Mouse (Mus musculus): ENCODE data around the gene Ikzf1.

Gene Ikzf1

DNA sequence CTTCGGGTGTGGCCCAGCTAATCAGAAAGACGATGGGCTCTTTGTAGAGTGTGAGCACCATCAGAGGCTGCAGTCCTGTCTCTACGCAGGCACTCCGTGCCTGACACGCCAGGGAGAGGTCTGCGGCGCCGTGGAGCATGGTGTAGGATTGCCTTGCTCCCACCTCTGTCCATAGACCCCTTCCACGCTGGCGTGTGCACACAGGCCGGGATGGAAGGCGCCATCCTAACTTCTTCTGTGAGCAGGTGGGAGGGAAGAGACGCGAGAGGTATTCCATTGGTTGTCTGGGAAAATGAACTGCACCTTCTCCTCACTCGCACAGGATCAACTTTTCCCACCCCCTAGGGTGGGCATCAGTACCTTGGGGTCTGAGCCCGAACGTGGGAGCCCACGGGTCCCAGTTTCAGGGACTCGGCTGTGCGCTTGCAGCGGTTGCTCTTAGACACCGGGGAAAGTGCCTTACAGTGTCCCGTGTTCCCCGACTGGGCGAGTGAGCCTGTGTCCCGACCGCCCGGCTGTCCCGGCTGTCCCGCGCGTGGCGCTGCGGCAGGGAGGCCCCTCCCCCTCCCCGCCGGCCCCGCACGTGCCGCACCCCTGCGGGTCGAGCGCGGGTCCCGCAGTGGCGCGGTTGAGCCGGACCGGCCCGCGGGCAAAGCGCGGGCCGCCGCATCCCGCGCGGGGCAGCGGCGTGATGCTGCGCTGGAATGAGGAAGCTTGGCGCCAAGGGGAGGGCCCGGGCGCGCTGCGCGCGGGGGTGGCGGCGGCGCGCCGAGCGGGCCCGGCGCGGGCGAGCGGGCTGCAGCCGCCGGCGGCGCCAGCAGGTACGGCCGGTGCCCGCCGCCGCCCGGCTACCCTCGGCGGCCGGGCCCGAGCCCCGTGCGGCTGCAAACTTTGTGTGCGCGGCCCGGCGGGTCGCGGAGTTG lies at the start of gene Ikzf1:
Ikzf1 (plus strand) TSS at position 74 of the 923 bp plus-strand sequence.
- DNase-seq = peak; percentile 84

DNA sequence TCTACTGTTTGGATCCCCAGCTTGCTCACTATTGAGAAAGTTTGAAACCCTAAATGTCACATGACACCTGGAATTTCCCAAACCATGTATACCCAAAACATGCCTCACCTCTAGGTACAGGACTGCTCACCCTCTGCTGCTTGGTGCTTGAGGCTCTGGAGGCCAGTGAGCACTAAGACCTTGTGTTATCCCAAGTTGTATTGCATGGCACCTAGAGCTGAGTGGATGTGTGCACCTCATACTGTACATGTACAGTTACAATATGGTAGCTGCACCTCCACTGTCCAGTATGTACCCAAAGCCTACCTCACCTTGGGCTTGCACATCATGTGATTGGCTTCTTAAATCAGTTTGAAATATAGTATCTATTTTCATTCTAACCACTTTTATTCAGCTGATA lies 40.5 kb upstream of the Ikzf1 start:
- no peak for DNase-seq

DNA sequence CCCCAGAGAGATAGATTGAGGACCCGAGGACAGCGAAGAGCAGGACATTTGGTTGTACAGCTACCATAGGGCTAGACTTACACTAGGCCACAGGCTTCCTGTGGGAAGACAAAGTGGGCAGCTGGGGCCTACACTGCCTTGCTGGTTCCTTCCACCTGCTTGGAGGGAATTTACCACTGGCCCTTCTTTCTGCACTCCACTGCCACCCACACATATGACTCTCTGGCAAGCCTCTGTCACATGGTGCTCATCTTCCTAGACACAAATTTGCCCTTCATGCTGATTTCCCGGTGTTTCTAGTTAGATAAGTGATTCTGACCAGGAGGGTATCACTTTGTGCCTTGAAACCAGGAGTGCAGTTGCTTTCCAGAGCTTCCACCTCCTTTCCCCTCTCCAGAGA lies 28.4 kb upstream of the Ikzf1 start:
- no peak for DNase-seq

DNA sequence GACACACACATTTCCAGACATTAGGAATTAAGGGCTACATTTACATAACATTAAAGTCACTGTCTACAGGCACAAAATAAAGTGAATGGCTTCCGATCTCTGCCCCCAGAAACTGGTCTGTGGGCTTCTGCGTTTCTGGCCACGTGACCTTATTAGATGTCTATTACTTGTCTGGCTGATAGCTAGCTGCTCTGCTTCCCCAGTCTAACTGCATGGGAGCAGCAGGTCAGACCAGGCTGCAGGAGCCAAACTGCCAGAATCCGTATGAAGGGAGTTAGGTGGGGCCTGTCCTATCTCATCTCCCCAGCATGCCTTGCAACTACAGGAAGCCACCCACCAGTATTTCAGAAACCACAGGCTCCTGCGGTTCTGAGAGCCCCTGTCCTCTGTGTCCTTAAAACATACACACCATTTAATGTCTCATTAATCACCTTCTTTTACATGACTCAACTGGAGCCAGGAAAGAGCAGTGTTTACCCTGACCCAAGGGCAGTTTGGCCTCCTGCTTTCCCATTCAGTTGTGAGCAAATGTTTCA lies 27.7 kb upstream of the Ikzf1 start:
- peak; percentile 73 for DNase-seq

DNA sequence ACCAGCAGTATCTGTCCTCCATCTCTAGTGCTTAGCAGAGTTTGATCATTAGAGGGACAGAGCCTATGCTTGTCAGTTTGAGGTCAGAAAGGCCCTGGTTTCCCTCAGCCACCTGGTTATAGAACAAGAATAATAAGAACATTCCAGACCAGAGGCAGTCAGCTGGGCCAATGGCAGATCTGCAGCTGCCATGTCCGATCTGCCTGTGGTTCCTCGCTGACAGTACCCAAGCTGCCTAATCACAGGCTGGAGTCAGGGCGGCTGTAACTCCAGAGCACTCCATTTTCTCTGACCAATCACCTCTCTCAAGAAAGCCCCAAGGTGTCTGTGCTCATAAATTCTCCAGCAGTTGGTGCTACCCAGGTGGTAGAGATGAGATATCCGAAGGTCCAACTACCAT lies 27.2 kb upstream of the Ikzf1 start:
- DNase-seq = no peak

DNA sequence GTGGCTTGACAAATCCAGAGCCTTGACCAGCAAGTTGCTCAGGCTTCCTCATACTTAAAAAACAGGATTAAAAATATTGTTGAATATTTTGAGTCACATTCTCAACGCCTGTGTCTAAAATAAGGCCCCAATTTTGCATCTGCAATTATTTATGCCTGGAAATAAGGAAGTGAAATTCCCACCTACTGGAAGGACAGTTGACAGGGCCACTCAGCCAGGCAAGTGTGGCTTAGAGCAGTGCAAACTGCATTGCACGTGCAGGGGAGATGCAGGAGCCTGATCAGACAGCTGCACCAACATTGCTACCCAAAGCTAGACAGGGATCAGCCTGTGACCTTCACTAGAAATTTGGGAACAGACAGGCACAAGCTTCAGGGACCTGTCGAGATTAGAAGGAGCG lies 26.0 kb upstream of the Ikzf1 start:
- no peak for DNase-seq

DNA sequence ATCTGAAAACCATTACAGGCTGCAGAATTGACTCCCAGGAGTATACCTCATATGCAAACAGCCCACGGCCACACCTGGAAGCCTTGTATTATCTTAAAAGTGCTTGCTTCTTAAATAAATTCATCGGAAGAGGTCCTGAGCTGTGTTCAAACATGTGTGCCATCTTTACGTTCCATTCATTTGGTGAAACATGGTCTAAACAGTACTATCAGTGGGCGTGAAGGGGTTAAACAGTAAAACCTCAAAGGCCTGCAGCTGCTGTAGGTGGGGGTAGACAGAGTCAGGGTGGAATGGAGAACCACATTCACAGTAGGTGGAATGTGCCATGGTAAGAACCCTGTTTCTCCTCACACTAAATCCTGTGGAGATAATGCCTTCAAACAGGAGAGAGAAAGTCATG lies 24.2 kb upstream of the Ikzf1 start:
- DNase-seq = no peak

DNA sequence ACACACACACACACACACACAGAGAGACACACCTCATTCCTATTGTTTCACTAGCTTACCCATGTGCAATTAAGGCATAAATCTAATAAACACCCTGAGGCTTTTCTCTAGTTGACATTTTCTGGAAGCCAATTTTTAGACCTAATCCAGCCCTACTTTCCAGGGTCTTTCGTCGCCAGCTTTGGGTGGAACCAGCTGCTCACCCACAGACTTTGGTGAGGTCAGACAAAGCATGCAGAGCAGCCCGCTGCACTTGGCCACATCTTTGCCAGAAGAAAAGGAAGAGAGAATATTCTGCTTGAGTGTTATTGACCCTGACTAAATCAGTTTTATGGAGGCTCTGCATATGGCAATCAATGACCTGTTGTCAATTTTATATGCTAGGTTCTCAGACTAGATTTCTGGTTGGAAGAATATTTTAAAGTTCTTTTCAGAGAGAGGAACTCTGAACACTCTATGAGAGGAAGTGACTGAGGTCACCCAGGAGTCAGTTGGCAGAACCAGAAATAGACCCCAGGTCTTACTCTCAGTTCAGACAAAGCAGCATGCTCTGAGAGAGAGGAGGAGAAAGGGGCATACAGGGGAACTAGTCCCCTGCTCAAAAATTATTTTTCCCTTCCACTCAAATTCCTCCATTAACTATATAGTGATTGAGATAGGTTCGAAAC lies 17.4 kb upstream of the Ikzf1 start:
- no peak for DNase-seq

DNA sequence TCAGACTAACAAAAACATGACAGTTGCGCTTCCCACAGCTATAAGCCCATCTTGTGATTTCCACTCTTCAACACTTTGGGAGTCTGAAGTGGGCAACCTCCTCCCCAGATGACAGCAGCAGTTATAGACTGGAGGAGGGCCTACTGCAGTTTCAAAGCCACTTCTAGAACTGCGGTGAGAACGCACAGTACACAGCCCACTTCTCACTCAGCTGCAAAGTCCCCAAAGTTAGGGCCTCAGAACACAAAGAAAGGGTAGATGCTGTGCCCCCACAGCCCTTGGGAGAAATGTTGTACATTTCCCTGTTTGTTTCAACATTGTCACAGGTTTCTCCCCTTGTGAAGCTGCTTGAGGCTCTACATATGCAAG lies 16.9 kb upstream of the Ikzf1 start:
- DNase-seq = no peak

DNA sequence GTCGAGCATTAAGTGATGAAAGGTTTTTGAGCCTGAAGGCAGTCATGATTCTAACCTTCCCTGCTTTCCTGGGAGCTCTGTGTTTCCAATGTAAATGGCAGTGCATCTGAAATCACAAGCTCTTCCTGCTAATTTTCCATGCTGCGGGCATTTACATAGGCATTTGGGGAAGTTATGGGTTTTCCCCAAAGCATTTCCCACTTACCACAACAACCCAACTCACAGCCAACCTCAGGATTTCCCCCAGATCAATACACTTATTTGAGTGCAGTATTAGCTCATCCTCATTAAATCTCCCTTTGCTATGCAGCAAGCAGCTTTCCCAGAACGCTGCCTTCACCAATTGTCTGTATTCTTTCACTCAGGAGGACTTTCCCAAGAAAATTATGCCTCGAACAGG lies 11.8 kb upstream of the Ikzf1 start:
- DNase-seq = no peak

DNA sequence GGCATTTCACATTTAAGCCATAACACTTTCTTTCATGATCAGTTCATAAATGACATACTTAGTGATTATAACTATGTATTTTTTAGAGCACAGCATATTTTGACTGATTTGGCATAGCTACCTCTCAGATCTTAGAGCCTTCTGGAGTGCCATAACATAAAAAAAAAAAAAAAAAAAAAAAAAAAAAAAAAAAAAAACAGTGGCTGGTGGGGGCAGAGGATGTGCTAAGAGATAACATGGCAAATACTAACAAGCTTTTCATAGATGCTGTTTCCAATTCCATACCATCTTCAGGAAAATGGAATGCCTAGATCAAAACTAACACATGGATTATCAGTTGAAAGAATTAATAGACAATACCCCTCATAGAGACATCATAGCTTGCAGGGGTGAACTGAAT lies 9.7 kb upstream of the Ikzf1 start:
- DNase-seq = no peak

DNA sequence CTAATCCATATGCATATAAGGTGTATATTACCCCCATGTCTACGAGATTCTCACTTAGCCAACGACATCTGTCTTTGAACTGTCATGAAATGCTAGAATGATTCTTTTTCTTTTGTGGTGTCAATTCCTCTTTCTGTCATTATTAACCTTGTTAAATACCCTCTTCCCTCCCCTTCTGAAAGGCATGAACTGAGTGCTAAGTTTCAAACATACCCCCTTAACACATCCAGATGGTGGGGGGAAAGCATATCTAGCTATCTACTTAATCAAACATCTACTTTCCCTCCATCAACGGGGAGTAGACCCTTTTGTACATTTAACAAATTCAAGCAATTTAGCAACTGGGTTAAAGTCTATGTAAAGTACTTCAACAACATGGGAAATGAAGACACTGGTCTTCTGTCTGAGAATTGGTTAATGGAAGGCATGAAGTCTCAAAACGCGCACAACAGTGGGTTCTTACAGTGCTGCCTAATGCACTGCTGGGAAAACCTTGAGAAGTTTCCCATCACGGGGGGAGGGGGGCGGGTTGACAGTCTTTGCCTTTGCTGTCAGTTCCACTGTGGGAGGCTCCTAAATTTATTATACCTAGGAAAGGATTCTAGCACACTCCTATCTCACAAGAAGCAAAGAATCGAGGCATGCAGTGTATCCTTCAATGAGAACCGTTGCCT lies 8.6 kb upstream of the Ikzf1 start:
- no peak for DNase-seq

DNA sequence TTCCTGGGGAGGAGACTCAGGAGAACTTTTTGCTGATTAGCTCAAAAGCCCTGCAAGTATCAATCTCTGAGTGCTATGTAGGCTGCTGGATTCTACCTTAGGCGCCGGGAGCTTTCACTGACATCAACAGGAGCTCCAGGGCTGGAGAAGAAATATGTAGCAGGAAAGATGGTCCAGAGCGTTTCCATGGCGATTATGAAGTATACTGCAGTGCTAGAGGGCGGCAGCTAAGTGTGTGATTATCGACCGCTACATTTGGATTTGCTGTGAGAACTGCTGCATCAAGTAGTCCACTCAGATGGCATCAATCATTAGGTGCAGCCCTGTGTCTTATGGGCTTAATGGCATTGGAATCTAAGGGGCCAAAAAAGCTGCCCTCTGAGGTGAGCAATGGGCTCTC lies 7.6 kb upstream of the Ikzf1 start:
- DNase-seq = no peak

DNA sequence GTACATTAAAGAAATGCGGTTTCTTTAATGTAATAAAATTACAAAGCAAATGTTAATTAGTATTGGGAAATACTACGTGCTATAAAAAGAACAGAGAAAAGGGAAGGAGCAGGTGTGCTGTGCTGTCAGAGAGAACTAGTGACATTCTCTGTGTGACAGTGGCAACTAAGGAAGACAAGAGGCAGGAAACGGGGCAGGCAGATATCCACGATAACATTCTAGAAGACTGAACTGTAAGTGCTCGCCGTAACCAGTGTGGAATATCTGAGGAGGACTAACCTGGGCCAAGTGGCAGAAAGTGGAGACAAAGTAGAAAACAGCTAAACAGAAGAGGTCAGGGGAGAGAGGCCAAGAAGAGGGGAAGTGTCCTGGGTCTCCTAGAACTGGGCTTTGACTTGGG lies 5.8 kb upstream of the Ikzf1 start:
- DNase-seq = no peak

DNA sequence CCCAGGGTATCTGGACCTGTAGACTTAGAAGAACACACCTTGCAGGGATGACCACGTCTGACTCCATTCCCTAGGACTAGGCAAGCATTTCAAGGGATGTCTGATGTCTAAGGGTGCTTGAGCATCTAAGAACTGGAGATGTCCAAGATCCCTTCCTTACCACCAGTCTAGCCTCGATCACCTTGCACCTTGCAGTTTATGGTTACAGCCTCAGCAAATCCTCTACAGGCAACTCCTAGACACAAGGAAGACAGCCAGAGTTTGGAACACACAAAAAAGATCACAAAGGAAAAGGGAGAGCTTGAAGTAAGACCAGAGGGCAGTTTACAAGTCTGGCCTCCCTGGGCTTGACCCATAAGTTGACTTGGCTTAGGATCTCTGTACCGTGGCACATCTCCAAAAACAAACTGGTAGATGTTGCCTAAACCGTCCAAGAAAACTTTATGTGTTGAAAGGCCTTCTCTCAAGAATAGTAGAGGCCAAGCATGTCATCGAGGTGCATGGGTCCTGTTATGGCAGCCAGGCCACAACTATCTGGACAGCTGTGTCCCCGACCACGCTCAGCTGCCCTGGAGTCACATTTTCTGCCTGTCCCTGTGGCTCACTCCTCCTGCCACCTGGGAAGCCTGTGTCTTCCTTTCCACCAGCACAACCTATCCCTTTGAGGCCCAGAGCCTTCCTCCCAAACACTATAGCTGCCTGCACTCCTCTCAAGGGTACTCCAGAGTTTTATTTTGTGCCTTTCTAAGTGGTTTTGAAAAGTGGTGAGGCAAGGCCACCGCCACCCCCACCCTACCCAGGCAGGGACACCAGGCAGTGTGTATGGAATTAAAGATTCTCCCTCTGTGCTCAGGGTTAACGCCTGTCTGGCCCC lies 510 bp upstream of the Ikzf1 start:
- no peak for DNase-seq

DNA sequence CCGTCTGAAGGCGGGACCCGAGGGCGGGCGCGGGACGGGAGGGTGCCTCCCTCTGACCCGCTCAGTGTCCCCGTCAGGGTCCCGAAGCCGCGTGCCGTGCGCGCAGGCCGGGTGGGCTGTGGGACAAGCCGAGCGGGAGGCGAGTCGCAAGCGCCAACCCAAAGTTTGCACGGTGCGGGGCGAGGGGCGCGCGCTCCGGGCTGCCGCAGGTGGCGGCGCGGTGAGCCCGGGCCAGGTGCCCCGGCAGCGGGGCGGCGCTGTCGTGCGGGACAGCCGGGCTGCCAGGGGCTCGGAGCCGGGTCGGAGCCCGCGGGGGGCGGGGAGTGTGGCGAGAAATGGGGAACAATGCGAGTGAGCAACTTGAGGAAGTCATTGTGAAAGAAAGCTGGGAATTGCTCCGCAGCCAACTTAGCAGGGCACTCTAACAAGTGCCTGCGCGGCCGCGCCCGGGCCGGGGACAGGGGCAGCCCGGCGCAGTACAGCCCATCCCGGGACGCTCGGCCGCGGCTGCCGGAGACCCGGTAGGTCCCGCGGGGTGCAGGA lies 1.1 kb downstream of the Ikzf1 start:
- DNase-seq = peak; percentile 81

DNA sequence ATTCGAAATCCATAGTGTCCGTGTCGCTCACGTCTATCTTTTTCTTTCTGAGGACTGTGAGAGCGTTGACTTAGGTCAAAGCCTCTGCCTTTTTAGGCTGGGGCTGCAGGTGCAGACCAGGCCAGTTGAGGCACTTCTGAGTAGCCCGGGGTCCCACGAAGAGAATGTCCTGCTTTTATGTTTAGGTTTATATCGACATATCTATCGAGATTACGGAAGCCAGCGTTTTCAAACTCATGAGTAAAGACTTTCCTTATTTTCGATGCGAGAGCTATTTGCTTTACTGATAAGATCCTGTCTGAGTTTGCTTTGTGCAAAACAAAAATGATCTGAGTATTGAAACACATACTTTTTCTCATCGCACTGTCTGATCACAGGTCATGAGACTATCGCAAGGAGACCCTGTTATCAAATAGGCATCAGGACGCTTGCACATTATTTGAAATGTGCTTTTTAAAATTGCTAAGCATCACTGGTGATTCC lies 1.8 kb downstream of the Ikzf1 start:
- peak; percentile 46 for DNase-seq

DNA sequence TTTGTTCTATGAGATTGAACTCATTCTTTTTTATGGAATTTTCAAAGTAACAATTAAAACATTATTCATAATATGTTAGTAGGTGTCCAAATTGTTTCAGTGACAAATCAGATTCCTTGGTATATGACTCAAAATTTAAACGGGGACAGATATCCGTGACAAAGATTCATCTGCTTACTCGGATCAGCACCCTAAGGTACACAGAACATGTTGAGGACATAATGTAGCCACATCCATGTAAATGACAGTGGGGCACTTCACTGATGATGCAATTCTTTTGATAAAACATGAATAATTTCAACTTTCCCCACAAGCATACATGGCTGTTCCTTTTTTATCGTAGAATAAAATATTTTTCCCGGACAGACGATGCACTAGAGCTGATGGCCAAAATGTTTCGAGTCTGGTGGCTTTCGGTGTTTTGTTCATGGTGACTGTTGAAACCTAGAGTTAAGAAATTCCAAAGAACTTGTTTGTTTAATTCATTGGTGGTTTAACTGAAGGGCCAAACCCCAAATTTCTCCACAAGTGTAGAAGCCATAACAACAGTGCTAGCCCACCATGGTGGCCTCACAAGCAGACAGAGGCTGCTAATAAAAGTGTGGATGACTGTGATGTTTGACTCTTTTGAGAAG lies 2.9 kb downstream of the Ikzf1 start:
- no peak for DNase-seq

DNA sequence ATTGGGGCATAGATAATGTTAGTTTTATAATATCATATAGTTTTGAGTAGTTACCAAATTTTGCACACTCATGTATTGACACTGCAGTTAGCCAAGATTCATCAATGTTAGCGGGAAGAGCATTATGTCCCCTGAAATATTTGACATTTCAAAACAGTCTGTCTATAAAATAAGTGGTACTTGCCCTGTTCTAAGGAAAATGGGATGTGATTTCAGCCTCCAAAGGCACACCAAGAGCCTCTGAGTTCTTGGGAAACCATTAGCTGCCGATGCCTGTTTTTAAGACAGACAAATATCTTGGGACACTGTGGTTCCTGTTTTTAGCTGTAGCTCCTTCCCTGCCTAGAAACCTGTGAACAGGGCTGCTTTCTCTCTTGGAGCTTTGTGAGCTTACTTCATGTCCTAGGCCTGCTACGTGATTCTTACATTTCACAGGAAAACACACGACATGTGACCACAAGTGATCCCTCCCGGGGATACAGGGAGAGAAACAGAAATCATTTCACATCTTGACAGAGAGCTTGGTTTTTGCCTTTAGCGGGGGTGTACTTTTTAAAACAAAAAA lies 4.0 kb downstream of the Ikzf1 start:
- no peak for DNase-seq

DNA sequence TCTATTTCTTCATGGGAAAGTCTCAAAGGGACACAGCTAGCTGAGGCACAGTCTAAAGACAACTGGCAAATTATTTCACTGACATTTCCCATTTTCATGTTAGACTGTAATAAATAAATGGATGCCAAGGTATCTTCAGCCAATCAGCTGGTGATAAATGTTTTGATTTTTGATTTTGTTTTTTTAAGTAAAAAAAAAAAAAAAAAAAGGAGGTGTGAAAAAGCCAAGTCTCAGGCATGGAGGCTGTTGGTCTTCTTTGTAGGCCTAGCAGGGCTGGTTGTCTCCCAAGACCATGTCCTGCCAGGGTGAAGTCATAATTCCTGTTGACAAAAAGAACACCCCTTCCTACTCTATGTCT lies 4.9 kb downstream of the Ikzf1 start:
- no peak for DNase-seq

All from liver (tissue).